Mouse (Mus musculus) lung, adult 2 months (tissue): ENCODE measurements around the gene Ftl1. TPM values are rescaled to one million over a fixed set of nuclear protein-coding genes. Genes with fewer than 3 reads are reported as not detected.
A peak's percentile ranks its signal among the peaks of the same experiment; 100 is the strongest.
"Not testable (repeated sequence)": the region's sequence is repeated elsewhere in the genome, so short reads cannot be mapped to it uniquely, and the experiment has no call there.

ENCODE experiments used
- DNase-seq: peaks from one replicate; pipeline ENCODE4 v3.0.0; 2022
- H3K4me1 ChIP-seq: fragments of 200-500 bp; 2 replicates; pipeline ENCODE4 v1.6.1; 2011; ENCODE audit warnings: low read length; ENCODE audit not compliant: control insufficient read depth, insufficient read depth
- H3K4me3 ChIP-seq: fragments of 200-500 bp; replicated peaks from 2 replicates; pipeline ENCODE3; 2011; ENCODE audit warnings: low read depth, mild to moderate bottlenecking, control low read depth, low read length; ENCODE audit errors: extremely low read depth
- CTCF ChIP-seq: fragments of 200-500 bp; IDR thresholded peaks from 2 replicates; pipeline ENCODE4 v1.5.1; 2011; ENCODE audit warnings: mild to moderate bottlenecking, low read length, control low read depth; ENCODE audit not compliant: insufficient read depth
- POLR2A ChIP-seq: fragments of 200-500 bp; IDR thresholded peaks from 2 replicates; pipeline ENCODE4 v1.6.1; 2011; ENCODE audit warnings: low read depth, mild to moderate bottlenecking, control low read depth, low read length, borderline replicate concordance; ENCODE audit errors: extremely low read depth
- WGBS: fragments of 180-500 bp; shearing (Covaris S2); methylation state at CpG from one replicate; pipeline ENCODE4 v1.1.7; 2018; 5-methylcytosine and 5-hydroxymethylcytosine counted together
- polyA plus RNA-seq: library from polyadenylated mRNA; depleted of rRNA; stranded (reverse); fragments of >200 nt; gene quantifications from 2 replicates; pipeline ENCODE4 v1.2.3, GENCODE M21; 2012

Gene Ftl1
- polyA plus RNA-seq, 1 experiment: 2,878 TPM

DNA sequence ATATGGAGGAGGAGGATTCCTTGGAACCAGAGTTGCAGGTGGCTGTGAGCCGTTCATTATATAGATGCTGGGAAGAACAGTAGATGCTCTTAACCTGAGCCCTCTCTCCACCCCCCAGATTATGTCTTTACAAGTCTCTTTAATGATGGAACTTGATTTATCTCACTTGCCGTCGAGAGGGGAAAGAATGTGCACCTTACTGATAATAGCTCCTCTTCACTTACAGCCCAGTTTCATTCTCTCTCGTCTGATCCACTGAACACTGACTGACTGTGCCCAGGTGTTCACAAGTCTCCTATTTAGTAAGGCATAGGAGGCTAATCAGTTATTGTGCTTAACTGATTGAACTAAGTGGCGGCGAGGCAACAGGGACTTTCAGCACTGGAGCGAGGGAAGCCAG is 29.9 kb upstream of the Ftl1 start:
- peaks cover 3% of the 10 kb centered on the region; the same call in 1 of the 2 replicates for H3K4me1 ChIP-seq
- no peak for TF ChIP-seq CTCF
- TF ChIP-seq POLR2A: no peak
- no peak for DNase-seq
- no peak overlapping the region for H3K4me3 ChIP-seq
- WGBS: 83% methylated on average over 7 of the region's 7 CpGs

DNA sequence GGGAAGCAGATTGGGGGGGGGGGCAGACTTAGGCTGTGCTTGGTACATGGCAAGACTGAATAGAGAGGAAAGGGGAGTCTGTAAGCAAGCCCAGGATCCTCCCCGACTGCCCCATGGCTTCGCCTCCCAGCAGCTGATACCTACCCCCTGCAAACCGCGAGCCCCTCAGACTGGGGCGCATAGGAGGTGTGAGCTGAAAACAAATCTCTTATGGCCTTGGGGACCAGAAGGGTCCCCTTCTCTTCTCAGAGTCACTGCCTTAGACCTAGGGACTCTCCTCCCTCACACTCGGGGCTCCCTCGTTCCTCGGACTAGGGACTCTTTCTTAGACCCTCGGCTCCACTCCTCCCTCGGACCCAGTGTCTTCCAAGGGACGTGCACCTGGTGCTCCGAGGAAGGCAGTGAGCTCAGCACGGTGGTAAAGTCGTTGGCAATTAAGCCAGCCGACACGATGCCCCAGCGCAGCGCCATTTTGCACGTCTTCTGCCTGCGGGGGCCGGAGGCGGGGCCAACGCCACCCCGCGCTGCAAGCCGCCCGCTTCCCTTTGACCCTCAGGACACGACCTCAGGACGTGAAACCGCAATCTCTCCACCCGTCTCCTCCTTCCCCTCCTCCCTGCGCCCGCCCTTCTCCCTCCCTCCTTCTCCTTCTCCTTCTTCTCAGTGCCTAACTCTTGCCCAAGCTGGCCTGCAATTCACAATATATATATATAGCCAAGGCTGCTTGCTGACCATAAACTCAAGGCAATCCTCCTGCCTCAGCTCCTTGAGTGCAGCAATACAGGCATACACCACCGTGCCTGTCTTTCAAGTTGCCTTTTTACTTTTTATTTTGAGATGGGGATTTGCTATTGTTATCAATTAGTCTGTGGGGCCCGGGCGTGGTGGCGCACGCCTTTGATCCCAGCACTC is 28.9 kb upstream of the Ftl1 start, which contains the start of gene Dhdh:
Gene Dhdh, minus strand, starts transcription at position 513 of the 912 bp plus-strand sequence.
- H3K4me1 ChIP-seq: peaks cover 3% of the 10 kb centered on the region; the same call in 1 of the 2 replicates
- peak; percentile 66 for DNase-seq
- peak within 1 kb of the TSS; percentile 84 for H3K4me3 ChIP-seq
- 13% methylated on average over 38 of the region's 38 CpGs for WGBS
- TF ChIP-seq POLR2A: peak; percentile 79; the same call in 1 of the 2 replicates
- no peak for TF ChIP-seq CTCF

DNA sequence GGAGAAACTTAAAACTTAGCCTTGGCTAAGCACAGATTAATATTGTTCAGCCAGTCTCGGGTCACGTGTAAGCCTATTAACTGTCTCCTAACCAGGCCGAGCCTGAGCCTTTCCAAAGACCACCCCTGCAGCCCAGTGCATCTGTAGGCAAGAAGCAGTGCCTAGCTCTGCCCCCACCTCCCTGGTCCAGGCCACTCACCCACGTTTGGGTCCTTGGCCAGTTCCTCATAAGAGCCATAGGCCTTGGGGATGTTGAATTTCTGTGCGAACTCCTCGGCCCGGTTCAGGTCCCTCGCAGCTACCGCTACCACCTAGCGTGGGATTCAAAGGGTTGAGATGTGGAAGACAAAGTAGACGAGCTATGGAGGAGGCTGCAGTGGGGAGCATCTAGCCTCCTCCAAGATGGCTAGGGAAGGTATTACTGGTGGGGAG is 28.2 kb upstream of the Ftl1 start:
- H3K4me1 ChIP-seq: peaks cover 3% of the 10 kb centered on the region; the same call in 1 of the 2 replicates
- WGBS: 61% methylated on average over 11 of the region's 11 CpGs
- no peak for DNase-seq
- H3K4me3 ChIP-seq: no peak overlapping the region
- TF ChIP-seq CTCF (no peak), POLR2A (no peak)

DNA sequence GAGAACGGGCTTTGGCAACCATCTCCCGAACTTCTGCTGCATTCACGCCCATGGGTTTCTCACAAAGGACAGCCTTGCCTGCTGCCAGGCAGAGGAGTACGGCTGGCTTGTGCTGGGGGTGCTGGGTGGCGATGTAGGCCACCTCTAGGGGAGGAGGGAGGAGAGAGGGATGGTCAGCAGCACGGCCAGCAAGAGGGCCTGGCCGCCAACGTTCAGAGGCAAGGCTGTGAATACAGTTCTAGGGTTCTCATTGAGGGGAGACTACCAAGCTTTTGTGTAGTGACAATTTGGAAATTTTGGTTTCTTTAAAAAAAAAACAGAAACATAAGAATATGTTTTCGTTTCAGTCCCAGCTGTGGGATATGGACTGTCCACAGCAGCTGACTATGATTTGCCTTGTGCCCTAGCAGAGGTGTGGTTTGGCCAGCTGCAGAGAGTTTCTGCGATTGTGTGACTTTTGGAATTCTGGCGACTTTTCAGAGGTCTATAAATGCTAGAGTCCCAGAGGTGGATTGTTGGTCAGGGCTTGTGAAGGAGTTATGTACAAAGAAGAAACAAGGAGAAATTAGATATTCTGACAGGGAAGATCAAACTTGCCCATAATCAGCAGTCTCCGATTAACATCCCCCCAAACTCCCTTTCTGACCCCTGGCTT is 27.2 kb upstream of the Ftl1 start, which contains the start of gene Gm45808:
Gene Gm45808, minus strand, starts transcription at position 51 of the 655 bp plus-strand sequence.
- DNase-seq: no peak
- no peak within 1 kb of the TSS for H3K4me3 ChIP-seq
- TF ChIP-seq POLR2A (no peak), CTCF (no peak)
- H3K4me1 ChIP-seq: peaks cover 3% of the 10 kb centered on the region; the same call in 1 of the 2 replicates
- 78% methylated on average over 12 of the region's 12 CpGs for WGBS

DNA sequence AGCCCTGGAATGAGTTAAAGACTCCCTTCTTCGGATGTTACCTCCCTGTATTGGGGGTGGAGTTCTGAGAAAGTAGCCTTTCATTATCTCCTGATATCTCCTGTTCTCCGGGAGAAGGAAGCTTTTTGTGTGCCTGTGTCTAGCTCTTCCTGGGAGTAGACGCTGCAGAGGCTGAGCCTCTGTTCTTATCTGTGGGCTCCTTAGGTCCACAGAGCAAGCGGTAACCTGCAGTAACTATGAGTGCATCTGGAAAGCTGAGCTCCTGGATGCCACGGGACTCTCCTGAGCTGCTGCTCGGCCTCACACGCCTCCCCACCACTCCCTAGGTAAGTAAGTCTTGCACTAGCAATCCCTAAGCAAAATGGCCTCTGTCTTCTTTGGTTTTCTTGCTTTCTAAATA is 26.5 kb upstream of the Ftl1 start:
- H3K4me1 ChIP-seq: peaks cover 3% of the 10 kb centered on the region; the same call in 1 of the 2 replicates
- TF ChIP-seq CTCF: no peak
- no peak for TF ChIP-seq POLR2A
- no peak overlapping the region for H3K4me3 ChIP-seq
- no peak for DNase-seq
- WGBS: 62% methylated on average over 7 of the region's 7 CpGs

DNA sequence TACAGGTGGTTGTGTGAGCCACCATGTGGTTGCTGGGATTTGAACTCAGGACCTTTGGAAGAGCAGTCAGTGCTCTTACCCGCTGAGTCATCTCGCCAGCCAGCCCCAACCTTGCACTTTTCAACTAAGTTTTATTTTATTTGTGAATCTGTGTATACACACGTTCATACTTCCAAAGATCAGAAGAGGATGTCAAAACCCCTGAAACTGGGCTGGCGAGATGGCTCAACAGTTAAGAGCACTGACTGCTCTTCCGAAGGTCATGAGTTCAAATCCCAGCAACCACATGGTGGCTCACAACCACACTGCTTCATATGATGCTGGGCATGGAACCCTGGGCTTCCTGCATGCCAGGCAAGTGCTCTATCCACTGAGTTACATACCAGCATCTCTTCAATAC is 25.3 kb upstream of the Ftl1 start:
- not testable (repeated sequence) for H3K4me1 ChIP-seq, H3K4me3 ChIP-seq, DNase-seq
- WGBS: 89% methylated on average over 5 of the region's 5 CpGs

DNA sequence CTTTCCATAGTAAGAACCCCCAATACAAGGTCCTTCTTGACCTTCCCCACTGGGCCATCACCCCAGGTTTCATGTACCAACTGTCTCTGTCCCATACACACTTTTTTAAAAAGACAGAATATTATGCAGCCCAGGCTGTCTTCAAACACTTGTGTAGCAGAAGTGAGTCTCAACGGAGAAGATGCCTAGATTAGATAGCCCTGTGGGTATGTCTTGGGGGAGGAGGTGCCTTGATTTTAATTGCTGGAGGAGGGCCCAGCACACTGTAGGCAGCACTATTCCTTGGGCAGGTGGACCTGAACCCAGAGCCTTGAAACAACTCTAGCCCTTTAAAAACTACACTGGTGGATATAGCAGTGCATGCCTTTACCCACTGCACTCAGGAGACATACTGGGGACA is 22.5 kb upstream of the Ftl1 start:
- WGBS: 74% methylated on average over 1 of the region's 1 CpGs
- no peak for DNase-seq
- TF ChIP-seq CTCF (no peak), POLR2A (no peak)
- Histone ChIP-seq H3K4me1 (no peaks in the 10 kb centered on the region), H3K4me3 (no peak overlapping the region)

DNA sequence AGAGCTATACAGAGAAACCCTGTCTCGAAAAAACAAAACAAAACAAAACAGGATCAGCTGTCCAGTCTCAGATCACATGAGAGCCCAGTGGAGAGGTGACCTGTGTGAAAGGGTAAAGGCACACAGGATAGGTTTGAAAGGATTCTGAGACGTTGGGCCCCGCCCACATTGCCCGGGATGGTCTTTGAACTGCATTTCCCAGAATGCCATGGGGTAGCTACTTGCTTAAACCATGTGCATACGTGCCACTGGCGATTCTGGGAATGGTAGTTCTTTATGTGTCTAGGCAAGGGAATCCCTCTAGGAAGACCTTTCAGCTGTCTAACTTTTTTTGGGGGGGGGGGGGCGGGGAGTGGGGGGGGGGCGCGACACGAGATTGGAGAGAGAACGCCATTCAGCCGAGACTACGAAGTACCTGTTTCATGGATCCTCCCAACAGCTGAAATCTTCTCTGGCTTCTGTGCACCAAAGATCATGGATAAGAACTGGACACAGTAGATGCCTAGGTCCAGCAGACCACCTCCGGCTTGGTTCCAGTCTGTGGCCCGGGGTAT is 21.8 kb upstream of the Ftl1 start, which contains the start of gene Tulp2:
Gene Tulp2, plus strand, starts transcription at position 504 of the 554 bp plus-strand sequence.
- peak; percentile 57 for DNase-seq
- WGBS: 42% methylated on average over 15 of the region's 15 CpGs
- TF ChIP-seq CTCF (no peak), POLR2A (no peak)
- Histone ChIP-seq H3K4me1 (no peaks in the 10 kb centered on the region), H3K4me3 (no peak within 1 kb of the TSS)

DNA sequence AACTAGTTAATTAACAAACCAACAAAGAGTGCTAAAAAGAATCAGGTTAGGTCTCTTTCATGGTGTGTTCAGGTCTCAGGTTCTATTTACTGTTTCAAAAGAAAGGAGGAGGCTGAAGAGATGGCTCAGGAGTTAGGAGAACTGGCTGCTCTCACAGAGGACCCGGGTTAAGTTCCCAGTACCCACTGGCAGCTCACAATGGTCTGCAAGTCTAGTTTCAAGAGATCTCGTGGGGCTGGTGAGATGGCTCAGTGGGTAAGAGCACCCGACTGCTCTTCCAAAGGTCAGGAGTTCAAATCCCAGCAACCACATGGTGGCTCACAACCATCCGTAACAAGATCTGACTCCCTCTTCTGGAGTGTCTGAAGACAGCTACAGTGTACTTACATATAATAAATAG is 20.6 kb upstream of the Ftl1 start:
- H3K4me3 ChIP-seq, H3K4me1 ChIP-seq, DNase-seq: not testable (repeated sequence)
- 81% methylated on average over 3 of the region's 4 CpGs for WGBS
